In genomic region chr6:70872128-70872527, GRCm38 (mm10) we compare ENCODE assay signal across 9 mouse cellular contexts. TPM values are rescaled to one million over a fixed set of nuclear protein-coding genes. Genes with fewer than 3 reads are reported as not detected.
DNase-seq lines count a peak whose midpoint lies in the region; ATAC-seq lines count a peak whose summit lies in the region.
"Had no signal": no experiment of that assay in that cellular context is flagged by ENCODE, and none has a peak within 500 bp of the region (broad histone marks: within the 10 kb centered on the region; RNA-seq: fewer than 3 reads in every experiment).

No protein-coding gene starts in this region.

- no peak overlapping the region for H3K4me2 ChIP-seq in neural tube, embryonic 14.5 days (ENCODE audit: low read depth, low read length)

- H3K4me3 ChIP-seq in neural tube, embryonic 14.5 days (ENCODE audit: low read depth, low read length), result no peak overlapping the region

- H3K27me3 ChIP-seq in neural tube, embryonic 14.5 days (ENCODE audit: control insufficient read depth, insufficient read depth, low read length), result no peaks in the 10 kb centered on the region

- DNase-seq in embryo, embryonic 10 days (ENCODE audit: low spot score), result peak; percentile 18
- no peak for DNase-seq in embryo, embryonic 9.5 days (ENCODE audit: extremely low spot score)
- DNase-seq in 3134 (ENCODE audit: extremely low read depth, insufficient read length, low spot score), result peak; percentile 21
- peak; percentile 14 for DNase-seq in brain, embryonic 18.5 days (ENCODE audit: low read depth, low spot score)
- peak; percentile 14 to 26 for DNase-seq in frontal cortex, postnatal 14 days (ENCODE audit: low spot score in 2 of 2)
- DNase-seq in layer of hippocampus, adult 8-10 months (ENCODE audit: low spot score in 2 of 2), result peak; percentile 53 to 66
- no peak for DNase-seq in gastrocnemius, adult 8-10 months (ENCODE audit: low spot score in 2 of 2)

- ATAC-seq in neural tube, embryonic 14.5 days (ENCODE audit: low read depth), result peak; percentile 83

- no peaks in the 10 kb centered on the region for H3K36me3 ChIP-seq in neural tube, embryonic 14.5 days (ENCODE audit: control insufficient read depth, insufficient read depth, low read length)

- peak overlapping the region; percentile 8; the same call in 1 of the 2 replicates for H3K27ac ChIP-seq in neural tube, embryonic 14.5 days (ENCODE audit: low read depth, low read length)

- peaks cover 5% of the 10 kb centered on the region; the same call in 1 of the 2 replicates for H3K4me1 ChIP-seq in neural tube, embryonic 14.5 days (ENCODE audit: control insufficient read depth, insufficient read depth, low read length)

- no peak overlapping the region for H3K9ac ChIP-seq in neural tube, embryonic 14.5 days (replicated peaks; ENCODE audit: low read depth, low read length)

- WGBS in neural tube, embryonic 14.5 days, result 54% methylated on average over 10 of the region's 10 CpGs

- H3K9me3 ChIP-seq in neural tube, embryonic 14.5 days (ENCODE audit: control insufficient read depth, low read length), result no peaks in the 10 kb centered on the region

RNA-seq across cellular contexts. Expression of gene Eif2ak3, which starts 27.8 kb away (rescaled TPM):
- 10 to 100 TPM; 20.5 to 24.2 (median 23.1) TPM for total RNA-seq in layer of hippocampus, adult 8-10 months (2022)
- polyA plus RNA-seq in neural tube, embryonic 14.5 days (2014; fragmentation: Nextera tagmentation; extraction: Ambion mirVana), result 12.4 and 15.7 TPM in 2 replicates
- total RNA-seq in gastrocnemius, adult 8-10 months (2022), result 1 to 10 TPM; 2.6 to 3.5 (median 3.3) TPM

RNA-seq across cellular contexts. Expression of gene Tex37, which starts 46.6 kb away (rescaled TPM):
- not detected for total RNA-seq in layer of hippocampus, adult 8-10 months (2022)
- not detected in 2 replicates for polyA plus RNA-seq in neural tube, embryonic 14.5 days (2014; fragmentation: Nextera tagmentation; extraction: Ambion mirVana)
- not detected for total RNA-seq in gastrocnemius, adult 8-10 months (2022)
- polyA plus RNA-seq: small intestine, adult 2 months had no signal

Comparison
In these comparisons a context has a peak if more than half of its experiments do, and no peak if none do; other contexts are left out.
1. DNase-seq: peak in embryo, embryonic 10 days (single experiment), 3134 (single experiment), brain, embryonic 18.5 days (single experiment), frontal cortex, postnatal 14 days (2 of 2) and layer of hippocampus, adult 8-10 months (2 of 2); none in embryo, embryonic 9.5 days (single experiment) and gastrocnemius, adult 8-10 months (0 of 2).
2. RNA of gene Eif2ak3, which starts 27.8 kb away (total RNA-seq): 20.5 to 24.2 TPM in layer of hippocampus, adult 8-10 months; 2.6 to 3.5 TPM in gastrocnemius, adult 8-10 months; every median in the first group is over 4 times any median in the second.